Mouse (Mus musculus) ZHBTc4 (cell line): ENCODE results near the gene Magi3.

Source experiments
- DNase-seq: peaks from one replicate; pipeline ENCODE4 v3.0.0-alpha.2; 2011; ENCODE audit warnings: low read depth, low spot score

Magi3 gene

GRCm38 (mm10) chr3:104032086-104032485, 188.1 kb downstream of the Magi3 start:
- no peak for DNase-seq

GRCm38 (mm10) chr3:104026938-104027337, 193.2 kb downstream of the Magi3 start:
- no peak for DNase-seq

- DNase-seq, result peak; percentile 51
Measured at GRCm38 (mm10) chr3:104020101-104020500, 200.1 kb downstream of the Magi3 start.

GRCm38 (mm10) chr3:104019453-104019852, 200.7 kb downstream of the Magi3 start:
- peak; percentile 39 for DNase-seq

GRCm38 (mm10) chr3:104017931-104018330, 202.2 kb downstream of the Magi3 start:
- no peak for DNase-seq

GRCm38 (mm10) chr3:104011972-104012371, 208.2 kb downstream of the Magi3 start:
- no peak for DNase-seq

GRCm38 (mm10) chr3:104009924-104010662, 210.1 kb downstream of the Magi3 start:
- DNase-seq, result no peak

- no peak for DNase-seq
Measured at GRCm38 (mm10) chr3:104007479-104007878, 212.7 kb downstream of the Magi3 start.

- DNase-seq, result no peak
Measured at GRCm38 (mm10) chr3:104006896-104007466, 213.2 kb downstream of the Magi3 start.

- no peak for DNase-seq
Measured at GRCm38 (mm10) chr3:103998724-103999123, 221.4 kb downstream of the Magi3 start.

- no peak for DNase-seq
Measured at GRCm38 (mm10) chr3:103991271-103991670, 228.9 kb downstream of the Magi3 start.

- DNase-seq, result no peak
Measured at GRCm38 (mm10) chr3:103989352-103989751, 230.8 kb downstream of the Magi3 start.

- DNase-seq, result no peak
Measured at GRCm38 (mm10) chr3:103987831-103988432, 232.2 kb downstream of the Magi3 start.

GRCm38 (mm10) chr3:103985194-103985593, 235.0 kb downstream of the Magi3 start:
- DNase-seq, result no peak

GRCm38 (mm10) chr3:103984556-103984955, 235.6 kb downstream of the Magi3 start:
- DNase-seq, result no peak

GRCm38 (mm10) chr3:103971157-103971556, 249.0 kb downstream of the Magi3 start:
- no peak for DNase-seq

GRCm38 (mm10) chr3:103968701-103969100, 251.5 kb downstream of the Magi3 start:
- DNase-seq, result peak; percentile 75

GRCm38 (mm10) chr3:103967861-103968691, 252.1 kb downstream of the Magi3 start, which contains the start of gene Phtf1:
Gene Phtf1 (plus strand): TSS chr3:103968110.
- peak; percentile 87 for DNase-seq

- DNase-seq, result no peak
Measured at GRCm38 (mm10) chr3:103967231-103967630, 252.9 kb downstream of the Magi3 start.
